Mouse (Mus musculus) liver, embryonic 14.5 days (tissue): ENCODE measurements around the gene Mast3.

Experiments used
- CTCF ChIP-seq: IDR thresholded peaks from 2 replicates; pipeline ENCODE4 v1.5.1; 2016; ENCODE audit warnings: antibody characterized with exemption, low read depth, control low read depth
- EP300 ChIP-seq: IDR thresholded peaks from 2 replicates; pipeline ENCODE4 v1.6.1; 2016; ENCODE audit warnings: antibody characterized with exemption, low read depth

DNA sequence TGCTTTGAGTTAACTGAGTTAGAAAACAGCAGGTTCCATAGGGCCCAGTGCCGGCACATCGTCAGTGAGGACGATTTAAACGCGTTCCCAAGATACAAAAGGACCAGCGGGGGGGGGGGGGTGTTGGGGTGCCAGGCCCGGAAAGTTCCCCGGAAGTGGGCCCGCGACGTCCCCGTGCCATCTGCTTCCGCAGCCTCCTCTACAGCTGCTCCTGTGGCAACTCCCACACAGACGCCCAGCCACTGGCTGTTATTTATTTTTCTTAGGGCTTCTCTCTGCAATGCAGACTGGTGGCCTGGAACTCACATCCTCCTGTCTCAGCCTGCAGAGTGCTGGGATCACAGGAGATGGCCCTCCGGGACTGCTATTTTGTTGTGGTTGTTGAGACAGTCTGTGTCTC is 3.7 kb downstream of the Mast3 start:
- TF ChIP-seq CTCF (no peak), EP300 (no peak)
